Mouse (Mus musculus): ENCODE data around the gene Rab27a.

DNA sequence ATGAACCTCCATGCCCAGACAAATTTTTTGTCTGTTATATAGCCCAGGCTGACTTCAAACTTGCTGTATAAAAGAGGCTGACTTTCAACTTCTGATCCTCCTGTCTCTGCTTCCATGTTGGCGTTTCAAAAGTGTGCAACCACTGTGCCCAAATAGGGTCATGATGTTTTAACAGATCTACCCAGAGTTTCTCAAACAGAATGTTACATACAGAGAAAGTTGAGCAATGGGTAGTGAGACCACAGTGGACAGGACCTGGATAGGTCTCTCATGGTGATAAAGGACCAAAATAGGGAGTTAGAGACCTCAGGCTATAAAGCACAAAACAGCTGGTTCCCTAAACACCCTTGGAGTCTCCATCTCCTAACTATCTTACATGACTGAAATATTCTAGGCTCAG is 14.2 kb upstream of the Rab27a start:
- TF ChIP-seq POLR2A (IDR thresholded peaks at IDR 0.05; ENCODE audit: insufficient read depth, low read depth, low read length) (no peak), CTCF (IDR thresholded peaks at IDR 0.05) (no peak), EP300 (IDR thresholded peaks at IDR 0.05; ENCODE audit: insufficient read depth, low read depth, low read length) (no peak)

Data from heart, adult 2 months (tissue).